Mouse (Mus musculus): Measurements from ENCODE around the gene Pofut2.

- TF ChIP-seq CTCF (IDR thresholded peaks at IDR 0.05) (no peak), EP300 (IDR thresholded peaks at IDR 0.05) (peak; percentile 69; the same call in 1 of the 2 replicates)
These were observed 33.6 kb upstream of the Pofut2 start for GRCm38 (mm10) chr10:77225414-77225813.
